Mouse (Mus musculus) myocyte (in vitro differentiated cells): ENCODE data around the gene Insc. TPM values are rescaled to one million over a fixed set of nuclear protein-coding genes. Genes with fewer than 3 reads are reported as not detected.

Experiments used
- H3K27me3 ChIP-seq: one replicate; pipeline ENCODE4 v1.6.1; 2011; ENCODE audit not compliant: control insufficient read depth, insufficient read depth, insufficient read length
- H3K36me3 ChIP-seq: one replicate; pipeline ENCODE4 v1.6.1; 2011; ENCODE audit not compliant: control insufficient read depth, insufficient read depth
- H3K4me2 ChIP-seq: one replicate; pipeline ENCODE4 v1.6.1; 2011; ENCODE audit warnings: low read depth, control low read depth
- H3K4me3 ChIP-seq: one replicate; pipeline ENCODE4 v1.5.1; 2011; ENCODE audit warnings: mild to moderate bottlenecking, control low read depth, moderate library complexity
- H3K79me2 ChIP-seq: one replicate; pipeline ENCODE4 v1.6.1; 2011; ENCODE audit not compliant: control insufficient read depth, insufficient read depth
- H3ac ChIP-seq: one replicate; pipeline ENCODE4 v1.6.1; 2011; ENCODE audit not compliant: control insufficient read depth, insufficient read length
- CEBPB ChIP-seq: IDR thresholded peaks from 2 replicates; pipeline ENCODE4 v1.6.1; 2011; ENCODE audit warnings: mild to moderate bottlenecking, moderate library complexity; ENCODE audit not compliant: poor library complexity, insufficient read depth, severe bottlenecking
- E2F4 ChIP-seq: IDR thresholded peaks from one replicate; pipeline ENCODE4 v1.6.1; 2011; ENCODE audit warnings: mild to moderate bottlenecking, control low read depth, moderate library complexity; ENCODE audit not compliant: insufficient read depth
- MAX ChIP-seq: IDR thresholded peaks from one replicate; pipeline ENCODE4 v1.6.1; 2011; ENCODE audit warnings: low read depth, mild to moderate bottlenecking, control low read depth
- MYOD1 ChIP-seq, 3 experiments: IDR thresholded peaks; one replicate each; pipeline ENCODE4 v1.6.1; 2011; ENCODE audit warnings: control low read depth in 2 of 3, low read depth in 2 of 3, mild to moderate bottlenecking in 2 of 3, moderate library complexity in 1 of 3; ENCODE audit not compliant: insufficient read length in 2 of 3, control insufficient read depth in 1 of 3
- MYOG ChIP-seq, 3 experiments: IDR thresholded peaks; one replicate each; pipeline ENCODE4 v1.6.1; 2011; ENCODE audit warnings: control low read depth in 2 of 3, low read depth in 2 of 3, mild to moderate bottlenecking in 2 of 3; ENCODE audit not compliant: insufficient read length in 2 of 3, control insufficient read depth in 1 of 3, insufficient read depth in 1 of 3
- POLR2A ChIP-seq: IDR thresholded peaks from one replicate; pipeline ENCODE4 v1.6.1; 2011; ENCODE audit warnings: low read depth, mild to moderate bottlenecking, control low read depth, moderate library complexity; ENCODE audit not compliant: insufficient read length
- POLR2AphosphoS2 ChIP-seq: IDR thresholded peaks from one replicate; pipeline ENCODE4 v1.6.1; 2011; ENCODE audit warnings: low read depth, control low read depth; ENCODE audit not compliant: insufficient read length
- REST ChIP-seq: IDR thresholded peaks from one replicate; pipeline ENCODE4 v1.6.1; 2011; ENCODE audit warnings: mild to moderate bottlenecking, control low read depth, moderate library complexity; ENCODE audit not compliant: insufficient read depth, insufficient read length
- SRF ChIP-seq: IDR thresholded peaks from one replicate; pipeline ENCODE4 v1.6.1; 2011; ENCODE audit warnings: low read depth; ENCODE audit not compliant: control insufficient read depth, insufficient read length
- TCF12 ChIP-seq: IDR thresholded peaks from one replicate; pipeline ENCODE4 v1.6.1; 2011; ENCODE audit warnings: mild to moderate bottlenecking, control low read depth; ENCODE audit not compliant: poor library complexity, insufficient read depth, severe bottlenecking
- TCF3 ChIP-seq: IDR thresholded peaks from one replicate; pipeline ENCODE4 v1.6.1; 2011; ENCODE audit warnings: low read depth, control low read depth; ENCODE audit not compliant: insufficient read length
- USF1 ChIP-seq: IDR thresholded peaks from one replicate; pipeline ENCODE4 v1.6.1; 2011; ENCODE audit warnings: low read depth, mild to moderate bottlenecking, control low read depth, moderate library complexity
- polyA plus RNA-seq: library from polyadenylated mRNA; unstranded; fragments of >200 nt; fragmentation: generic; extraction: Trizol; gene quantifications from one replicate; pipeline ENCODE4 v1.2.1, GENCODE M21; 2012; ENCODE audit warnings: missing spikeins

Gene Insc
- polyA plus RNA-seq, 1 experiment: 0.18 TPM

DNA sequence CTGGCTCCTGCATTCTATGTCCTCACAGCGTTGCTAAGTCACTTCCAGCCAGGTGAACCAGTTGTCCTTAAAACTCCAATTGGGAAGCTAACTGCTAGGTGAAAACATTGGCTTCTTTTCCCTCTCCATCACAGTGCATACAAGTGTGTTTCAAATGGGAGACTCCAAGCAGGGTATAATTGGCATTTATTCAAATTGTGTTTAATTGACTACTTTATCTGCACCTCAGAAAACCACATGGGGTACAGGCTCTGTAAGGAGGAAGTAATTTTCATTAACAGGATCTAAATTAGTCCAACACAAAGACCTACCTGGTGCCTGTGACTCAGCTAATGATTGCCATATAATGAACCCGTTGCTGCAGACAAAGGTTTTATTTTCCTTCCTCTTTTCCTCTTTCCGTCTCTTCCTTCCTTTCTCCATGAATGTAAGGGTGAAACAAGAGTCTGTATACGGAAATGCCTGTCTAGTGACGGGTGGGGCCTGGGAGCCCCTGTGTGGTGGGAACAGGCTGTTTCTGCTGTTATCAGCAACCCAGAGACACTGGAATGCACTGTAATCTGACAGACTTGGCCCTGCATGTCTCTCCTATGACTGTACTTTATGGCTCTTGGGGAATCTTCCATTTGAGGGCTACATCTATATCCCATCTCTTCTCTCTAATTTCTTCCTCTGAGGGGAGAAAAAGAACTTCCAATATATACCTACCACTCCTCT is 96.7 kb downstream of the Insc start:
- Histone ChIP-seq H3K36me3 (no peaks in the 10 kb centered on the region), H3K4me2 (no peak overlapping the region), H3K4me3 (no peak overlapping the region), H3ac (no peak overlapping the region), H3K79me2 (no peaks in the 10 kb centered on the region), H3K27me3 (peaks cover 7% of the 10 kb centered on the region)
- TF ChIP-seq REST (no peak), POLR2A (no peak), MAX (no peak), SRF (no peak), MYOD1 (IDR thresholded peaks at IDR 0.05; ENCODE audit: control insufficient read depth in 1 of 3, insufficient read length in 2 of 3, low read depth in 2 of 3) (no peak), MYOG (IDR thresholded peaks at IDR 0.05; ENCODE audit: control insufficient read depth in 1 of 3, insufficient read depth in 1 of 3, insufficient read length in 2 of 3, low read depth in 2 of 3) (no peak), TCF3 (no peak), TCF12 (no peak), CEBPB (no peak), USF1 (no peak), E2F4 (no peak)

DNA sequence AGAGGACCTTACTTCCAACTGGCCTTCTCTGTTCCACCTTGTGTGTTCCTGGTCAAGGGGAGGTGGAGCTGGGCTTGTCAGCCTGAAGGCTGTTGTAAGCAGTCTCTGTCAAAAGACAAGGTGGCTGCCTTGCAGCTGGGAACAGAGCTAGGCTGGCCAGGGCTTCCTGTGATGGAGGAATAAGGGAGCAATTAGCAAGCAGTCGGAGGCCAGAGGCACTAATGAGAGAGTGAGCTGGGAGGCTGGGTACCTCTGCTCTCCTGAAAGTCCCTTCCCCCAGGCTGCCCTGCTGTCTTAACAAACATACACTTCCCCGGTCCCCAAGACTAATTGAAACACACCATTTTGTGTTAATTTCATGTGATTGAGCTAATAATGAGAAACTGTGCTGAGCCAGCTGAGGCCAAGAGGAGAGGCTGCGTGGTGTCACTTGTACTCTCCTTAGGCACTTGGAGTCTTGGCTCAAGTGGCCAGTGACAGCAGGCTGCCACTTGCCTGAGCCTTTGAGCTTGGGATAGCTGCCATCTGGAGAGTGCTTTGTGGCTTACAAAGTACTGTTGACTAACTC is 99.2 kb downstream of the Insc start:
- Histone ChIP-seq H3K79me2 (no peaks in the 10 kb centered on the region), H3K4me2 (no peak overlapping the region), H3K4me3 (no peak overlapping the region), H3K27me3 (peaks cover 7% of the 10 kb centered on the region), H3K36me3 (no peaks in the 10 kb centered on the region), H3ac (no peak overlapping the region)
- TF ChIP-seq MYOG (IDR thresholded peaks at IDR 0.05; ENCODE audit: control insufficient read depth in 1 of 3, insufficient read depth in 1 of 3, insufficient read length in 2 of 3, low read depth in 2 of 3): no peak
- TF ChIP-seq REST: no peak
- TF ChIP-seq MAX: no peak
- TF ChIP-seq CEBPB: no peak
- TF ChIP-seq USF1: no peak
- TF ChIP-seq TCF12: no peak
- no peak for TF ChIP-seq SRF
- TF ChIP-seq E2F4: no peak
- no peak for TF ChIP-seq POLR2A
- TF ChIP-seq TCF3: no peak

DNA sequence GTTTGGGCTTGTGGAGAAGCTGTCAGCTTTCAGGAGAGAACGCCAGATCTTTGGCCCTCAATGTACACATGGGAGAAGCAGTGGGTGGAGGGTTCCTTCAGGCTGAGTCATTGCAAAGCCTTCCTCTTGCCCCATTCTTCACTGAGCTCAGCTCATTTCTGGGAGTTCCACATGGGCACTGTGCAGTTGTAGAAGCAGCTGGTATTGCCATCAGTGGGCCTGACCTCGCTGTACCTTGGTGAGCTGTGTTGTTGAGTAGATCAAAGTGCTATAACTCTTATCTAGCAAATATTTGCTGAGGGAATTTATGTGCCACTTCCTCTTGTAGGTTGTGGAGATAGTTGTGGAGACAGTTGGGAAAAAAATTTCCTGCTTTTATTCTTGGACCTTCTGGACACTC is 103.7 kb downstream of the Insc start:
- Histone ChIP-seq H3K4me2 (no peak overlapping the region), H3K27me3 (peaks cover 7% of the 10 kb centered on the region)
- no peak for TF ChIP-seq MAX
- TF ChIP-seq MYOG (IDR thresholded peaks at IDR 0.05; ENCODE audit: control insufficient read depth in 1 of 3, insufficient read depth in 1 of 3, insufficient read length in 2 of 3, low read depth in 2 of 3): no peak
- TF ChIP-seq POLR2A: no peak
- TF ChIP-seq TCF3: no peak
- no peak for TF ChIP-seq CEBPB
- no peak for TF ChIP-seq SRF
- TF ChIP-seq MYOD1 (IDR thresholded peaks at IDR 0.05; ENCODE audit: control insufficient read depth in 1 of 3, insufficient read length in 2 of 3, low read depth in 2 of 3): no peak
- no peak for TF ChIP-seq TCF12
- TF ChIP-seq REST: no peak
- TF ChIP-seq USF1: no peak
- TF ChIP-seq POLR2AphosphoS2: no peak
- TF ChIP-seq E2F4: no peak

GRCm38 (mm10) chr7:114852387-114852786 is 108.9 kb downstream of the Insc start:
- no peak for TF ChIP-seq TCF12
- TF ChIP-seq MYOG (IDR thresholded peaks at IDR 0.05; ENCODE audit: control insufficient read depth in 1 of 3, insufficient read depth in 1 of 3, insufficient read length in 2 of 3, low read depth in 2 of 3): no peak
- TF ChIP-seq USF1: no peak
- no peak for TF ChIP-seq MYOD1 (IDR thresholded peaks at IDR 0.05; ENCODE audit: control insufficient read depth in 1 of 3, insufficient read length in 2 of 3, low read depth in 2 of 3)
- no peak for TF ChIP-seq POLR2A
- TF ChIP-seq TCF3: no peak
- TF ChIP-seq CEBPB: no peak
- TF ChIP-seq SRF: no peak
- TF ChIP-seq MAX: no peak
- TF ChIP-seq POLR2AphosphoS2: no peak
- no peak for TF ChIP-seq REST
- no peak for TF ChIP-seq E2F4
- Histone ChIP-seq H3K79me2 (no peaks in the 10 kb centered on the region), H3K36me3 (no peaks in the 10 kb centered on the region), H3ac (no peak overlapping the region), H3K27me3 (no peaks in the 10 kb centered on the region), H3K4me2 (no peak overlapping the region), H3K4me3 (no peak overlapping the region)

More for the DNA sequence above, 103.7 kb downstream of the Insc start:
- Histone ChIP-seq H3K79me2 (no peaks in the 10 kb centered on the region), H3K4me3 (no peak overlapping the region), H3K36me3 (no peaks in the 10 kb centered on the region), H3ac (no peak overlapping the region)
